Mouse (Mus musculus) forebrain, embryonic 11.5 days (tissue): ENCODE results near the gene Mast4. TPM values are rescaled to one million over a fixed set of nuclear protein-coding genes. Genes with fewer than 3 reads are reported as not detected.

Experiments
- ATAC-seq: fragments of 200-750 bp; cut with Nextera tagmentation; replicated peaks from 2 replicates; pipeline ENCODE4 v1.8.0; 2017; ENCODE audit warnings: moderate TSS enrichment; ENCODE audit not compliant: low FRiP score
- DNase-seq: peaks from one replicate; pipeline ENCODE4 v3.0.0-alpha.2; 2017; ENCODE audit warnings: low spot score
- H3K27ac ChIP-seq: fragments of 300-500 bp; sonication (generic); 2 replicates; pipeline ENCODE4 v1.5.1; 2014; ENCODE audit warnings: low read depth, low read length
- H3K27me3 ChIP-seq: fragments of 300-500 bp; sonication (generic); 2 replicates; pipeline ENCODE4 v1.6.1; 2014; ENCODE audit warnings: mild to moderate bottlenecking, low read length, mixed read lengths; ENCODE audit not compliant: control insufficient read depth, insufficient read depth
- H3K36me3 ChIP-seq: fragments of 300-500 bp; sonication (generic); 2 replicates; pipeline ENCODE4 v1.6.1; 2014; ENCODE audit warnings: mild to moderate bottlenecking, low read length, moderate library complexity, mixed read lengths; ENCODE audit not compliant: control insufficient read depth, insufficient read depth
- H3K4me1 ChIP-seq: fragments of 300-500 bp; sonication (generic); replicated peaks from 2 replicates; pipeline ENCODE4 v1.6.1; 2014; ENCODE audit warnings: low read length, mixed read lengths; ENCODE audit not compliant: control insufficient read depth, insufficient read depth
- H3K4me2 ChIP-seq: fragments of 300-500 bp; sonication (generic); 2 replicates; pipeline ENCODE4 v1.6.1; 2014; ENCODE audit warnings: low read depth, mild to moderate bottlenecking, low read length, moderate library complexity, mixed read lengths; ENCODE audit not compliant: severe bottlenecking
- H3K4me3 ChIP-seq: fragments of 300-500 bp; sonication (generic); 2 replicates; pipeline ENCODE4 v1.5.1; 2014; ENCODE audit warnings: low read depth, low read length
- H3K9ac ChIP-seq: fragments of 300-500 bp; sonication (generic); 2 replicates; pipeline ENCODE4 v1.6.1; 2014; ENCODE audit warnings: low read length
- H3K9me3 ChIP-seq: fragments of 300-500 bp; sonication (generic); 2 replicates; pipeline ENCODE4 v1.6.1; 2016; ENCODE audit warnings: low read length, mixed read lengths; ENCODE audit not compliant: control insufficient read depth
- WGBS: fragments of 180-500 bp; shearing (Covaris S2); extraction: QIAGEN DNeasy Blood & Tissue Kit; methylation state at CpG from one replicate; pipeline ENCODE4 v1.1.7; 2014; 5-methylcytosine and 5-hydroxymethylcytosine counted together
- polyA plus RNA-seq: library from polyadenylated mRNA; unstranded; fragments of >200 nt; fragmentation: Nextera tagmentation; extraction: Ambion mirVana; gene quantifications from 2 replicates; pipeline ENCODE4 v1.2.1, GENCODE M21; 2014

The Mast4 gene
- polyA plus RNA-seq, 1 experiment from 2014 or later, result 23.5 TPM

GRCm38 (mm10) chr13:103205191-103205590 is 129.1 kb downstream of the Mast4 start:
- no peak overlapping the region for H3K9ac ChIP-seq
- no peak overlapping the region for H3K27ac ChIP-seq
- ATAC-seq (no peak), DNase-seq (no peak)
- no peaks in the 10 kb centered on the region for H3K9me3 ChIP-seq
- no peaks in the 10 kb centered on the region for H3K36me3 ChIP-seq
- H3K4me2 ChIP-seq, result no peak overlapping the region
- H3K27me3 ChIP-seq, result no peaks in the 10 kb centered on the region
- 92% methylated on average over 5 of the region's 5 CpGs for WGBS
- H3K4me1 ChIP-seq, result no peaks in the 10 kb centered on the region
- H3K4me3 ChIP-seq, result no peak overlapping the region

GRCm38 (mm10) chr13:103203376-103203895 is 130.9 kb downstream of the Mast4 start:
- no peak overlapping the region for H3K9ac ChIP-seq
- no peak overlapping the region for H3K4me3 ChIP-seq
- H3K27ac ChIP-seq, result no peak overlapping the region
- H3K4me1 ChIP-seq, result no peaks in the 10 kb centered on the region
- no peak overlapping the region for H3K4me2 ChIP-seq
- no peaks in the 10 kb centered on the region for H3K27me3 ChIP-seq
- no peak for ATAC-seq
- H3K9me3 ChIP-seq, result no peaks in the 10 kb centered on the region
- no peak for DNase-seq
- no peaks in the 10 kb centered on the region for H3K36me3 ChIP-seq
- WGBS, result 66% methylated on average over 1 of the region's 1 CpGs

- Histone ChIP-seq H3K36me3 (no peaks in the 10 kb centered on the region), H3K27ac (no peak overlapping the region), H3K27me3 (no peaks in the 10 kb centered on the region), H3K9ac (no peak overlapping the region), H3K4me2 (no peak overlapping the region), H3K4me3 (no peak overlapping the region), H3K4me1 (no peaks in the 10 kb centered on the region), H3K9me3 (no peaks in the 10 kb centered on the region)
- DNase-seq (no peak), ATAC-seq (no peak)
- WGBS, result 80% methylated on average over 10 of the region's 10 CpGs
Measured at GRCm38 (mm10) chr13:103201016-103201760, 133.1 kb downstream of the Mast4 start.

- ATAC-seq (no peak), DNase-seq (no peak)
- Histone ChIP-seq H3K27me3 (no peaks in the 10 kb centered on the region), H3K4me3 (no peak overlapping the region), H3K36me3 (no peaks in the 10 kb centered on the region), H3K9ac (no peak overlapping the region), H3K4me1 (no peaks in the 10 kb centered on the region), H3K27ac (no peak overlapping the region), H3K9me3 (no peaks in the 10 kb centered on the region), H3K4me2 (no peak overlapping the region)
- WGBS, result 66% methylated on average over 2 of the region's 2 CpGs
Measured at GRCm38 (mm10) chr13:103199823-103200660, 134.3 kb downstream of the Mast4 start.

GRCm38 (mm10) chr13:103198210-103198940 is 135.9 kb downstream of the Mast4 start:
- WGBS, result 85% methylated on average over 9 of the region's 9 CpGs

GRCm38 (mm10) chr13:103196307-103196706 is 138.0 kb downstream of the Mast4 start:
- Histone ChIP-seq H3K9ac (no peak overlapping the region), H3K36me3 (no peaks in the 10 kb centered on the region), H3K4me2 (no peak overlapping the region), H3K4me1 (no peaks in the 10 kb centered on the region), H3K27me3 (no peaks in the 10 kb centered on the region), H3K27ac (no peak overlapping the region), H3K9me3 (no peaks in the 10 kb centered on the region), H3K4me3 (no peak overlapping the region)
- ATAC-seq (no peak), DNase-seq (no peak)
- WGBS, result 76% methylated on average over 5 of the region's 5 CpGs

More at GRCm38 (mm10) chr13:103198210-103198940, 135.9 kb downstream of the Mast4 start:
- no peak overlapping the region for H3K9ac ChIP-seq
- H3K9me3 ChIP-seq, result no peaks in the 10 kb centered on the region
- ATAC-seq, result no peak
- no peaks in the 10 kb centered on the region for H3K36me3 ChIP-seq
- no peak overlapping the region for H3K4me3 ChIP-seq
- no peak for DNase-seq
- H3K27me3 ChIP-seq, result no peaks in the 10 kb centered on the region
- H3K4me2 ChIP-seq, result no peak overlapping the region
- H3K4me1 ChIP-seq, result no peaks in the 10 kb centered on the region
- H3K27ac ChIP-seq, result no peak overlapping the region

GRCm38 (mm10) chr13:103195847-103196246 is 138.4 kb downstream of the Mast4 start:
- H3K4me3 ChIP-seq, result no peak overlapping the region
- no peaks in the 10 kb centered on the region for H3K9me3 ChIP-seq
- H3K27ac ChIP-seq, result no peak overlapping the region
- H3K9ac ChIP-seq, result no peak overlapping the region
- H3K4me2 ChIP-seq, result no peak overlapping the region
- no peaks in the 10 kb centered on the region for H3K4me1 ChIP-seq
- 80% methylated on average over 3 of the region's 3 CpGs for WGBS
- H3K27me3 ChIP-seq, result no peaks in the 10 kb centered on the region
- ATAC-seq (no peak), DNase-seq (no peak)
- H3K36me3 ChIP-seq, result no peaks in the 10 kb centered on the region

GRCm38 (mm10) chr13:103183566-103183965 is 150.7 kb downstream of the Mast4 start:
- no peaks in the 10 kb centered on the region for H3K4me1 ChIP-seq
- no peaks in the 10 kb centered on the region for H3K36me3 ChIP-seq
- H3K27me3 ChIP-seq, result no peaks in the 10 kb centered on the region
- no peak overlapping the region for H3K4me3 ChIP-seq
- no peak overlapping the region for H3K4me2 ChIP-seq
- no peaks in the 10 kb centered on the region for H3K9me3 ChIP-seq
- DNase-seq, result no peak
- no peak for ATAC-seq
- no peak overlapping the region for H3K27ac ChIP-seq
- WGBS, result 88% methylated on average over 5 of the region's 5 CpGs
- H3K9ac ChIP-seq, result no peak overlapping the region
